21 mouse cellular contexts compared by ENCODE assay signal in genomic region chr14:77807836-77808235, GRCm38 (mm10).
"Had no signal": no experiment of that assay in that cellular context is flagged by ENCODE, and none has a peak within 500 bp of the region (broad histone marks: within the 10 kb centered on the region; RNA-seq: fewer than 3 reads in every experiment).

No protein-coding gene starts in this region.

- H3K9me3 ChIP-seq: heart, embryonic 13.5 days; heart, embryonic 15.5 days; hindbrain, embryonic 10.5 days; hindbrain, embryonic 12.5 days; intestine, embryonic 15.5 days; limb, embryonic 10.5 days; limb, embryonic 12.5 days had no signal

- H3K27ac ChIP-seq: gastrocnemius, adult 2 months; heart, adult 2 months; heart, embryonic 13.5 days; heart, embryonic 15.5 days; hindbrain, embryonic 10.5 days; hindbrain, embryonic 12.5 days; hindbrain, embryonic 14.5 days; intestine, embryonic 15.5 days; layer of hippocampus, adult 2 months; left cerebral cortex, adult 2 months; limb, embryonic 10.5 days; limb, embryonic 12.5 days had no signal

- H3K4me1 ChIP-seq: heart, embryonic 15.5 days; intestine, embryonic 15.5 days had no signal

- H3K27me3 ChIP-seq: heart, embryonic 13.5 days; heart, embryonic 15.5 days; hindbrain, embryonic 12.5 days; intestine, embryonic 15.5 days; limb, embryonic 12.5 days had no signal

- H3K36me3 ChIP-seq: heart, embryonic 13.5 days; heart, embryonic 15.5 days; hindbrain, embryonic 10.5 days; hindbrain, embryonic 12.5 days; intestine, embryonic 15.5 days; limb, embryonic 10.5 days; limb, embryonic 12.5 days had no signal

- H3K4me3 ChIP-seq: gastrocnemius, adult 2 months; heart, adult 2 months; heart, embryonic 13.5 days; heart, embryonic 15.5 days; hindbrain, embryonic 10.5 days; hindbrain, embryonic 12.5 days; intestine, embryonic 15.5 days; layer of hippocampus, adult 2 months; left cerebral cortex, adult 2 months; limb, embryonic 10.5 days; limb, embryonic 12.5 days had no signal

- DNase-seq: gastrocnemius, adult 2 months; gastrocnemius, postnatal 10 days; gastrocnemius, postnatal 25 days; heart, adult 2 months; heart, postnatal 4 days; kidney, adult 18-20 months; kidney, adult 8-10 months; kidney, postnatal 10 days; kidney, postnatal 25 days; kidney, postnatal 4 days; liver had no signal
